Mouse (Mus musculus) embryonic facial prominence, embryonic 14.5 days (tissue): Measurements from ENCODE around the gene Satb1. TPM values are rescaled to one million over a fixed set of nuclear protein-coding genes. Genes with fewer than 3 reads are reported as not detected.

Experiments
- ATAC-seq: fragments of 200-750 bp; cut with Nextera tagmentation; 2 replicates; pipeline ENCODE4 v1.8.0; 2017; ENCODE audit warnings: low read depth, moderate number of reproducible peaks, moderate TSS enrichment
- DNase-seq: peaks from one replicate; pipeline ENCODE4 v3.0.0-alpha.2; 2015; ENCODE audit warnings: low spot score
- H3K27ac ChIP-seq: fragments of 300-500 bp; sonication (generic); replicated peaks from 2 replicates; pipeline ENCODE4 v1.5.1; 2014; ENCODE audit warnings: low read depth, mild to moderate bottlenecking, low read length, moderate library complexity
- H3K27me3 ChIP-seq: fragments of 300-500 bp; sonication (generic); replicated peaks from 2 replicates; pipeline ENCODE4 v1.6.1; 2014; ENCODE audit warnings: low read length; ENCODE audit not compliant: control insufficient read depth, insufficient read depth
- H3K36me3 ChIP-seq: fragments of 300-500 bp; sonication (generic); 2 replicates; pipeline ENCODE4 v1.6.1; 2014; ENCODE audit warnings: low read length, mixed read lengths; ENCODE audit not compliant: control insufficient read depth, insufficient read depth
- H3K4me1 ChIP-seq: fragments of 300-500 bp; sonication (generic); 2 replicates; pipeline ENCODE4 v1.6.1; 2014; ENCODE audit warnings: antibody characterized with exemption, low read length; ENCODE audit not compliant: control insufficient read depth, insufficient read depth
- H3K4me2 ChIP-seq: fragments of 300-500 bp; sonication (generic); 2 replicates; pipeline ENCODE4 v1.6.1; 2014; ENCODE audit warnings: low read depth, mild to moderate bottlenecking, low read length, moderate library complexity, mixed read lengths
- H3K4me3 ChIP-seq: fragments of 300-500 bp; sonication (generic); 2 replicates; pipeline ENCODE4 v1.5.1; 2014; ENCODE audit warnings: low read depth, mild to moderate bottlenecking, low read length
- H3K9ac ChIP-seq: fragments of 300-500 bp; sonication (generic); 2 replicates; pipeline ENCODE4 v1.6.1; 2014; ENCODE audit warnings: low read depth, mild to moderate bottlenecking, low read length, moderate library complexity, mixed read lengths
- H3K9me3 ChIP-seq: fragments of 300-500 bp; sonication (generic); 2 replicates; pipeline ENCODE4 v1.6.1; 2016; ENCODE audit warnings: low read length; ENCODE audit not compliant: control insufficient read depth
- WGBS: fragments of 180-500 bp; shearing (Covaris S2); extraction: QIAGEN DNeasy Blood & Tissue Kit; methylation state at CpG from one replicate; pipeline ENCODE4 v1.1.7; 2014; 5-methylcytosine and 5-hydroxymethylcytosine counted together
- polyA plus RNA-seq: library from polyadenylated mRNA; unstranded; fragments of >200 nt; fragmentation: Nextera tagmentation; extraction: Ambion mirVana; gene quantifications from 2 replicates; pipeline ENCODE4 v1.2.1, GENCODE M21; 2014

Gene Satb1
- polyA plus RNA-seq, 1 experiment from 2014 or later, result 18.8 TPM

DNA sequence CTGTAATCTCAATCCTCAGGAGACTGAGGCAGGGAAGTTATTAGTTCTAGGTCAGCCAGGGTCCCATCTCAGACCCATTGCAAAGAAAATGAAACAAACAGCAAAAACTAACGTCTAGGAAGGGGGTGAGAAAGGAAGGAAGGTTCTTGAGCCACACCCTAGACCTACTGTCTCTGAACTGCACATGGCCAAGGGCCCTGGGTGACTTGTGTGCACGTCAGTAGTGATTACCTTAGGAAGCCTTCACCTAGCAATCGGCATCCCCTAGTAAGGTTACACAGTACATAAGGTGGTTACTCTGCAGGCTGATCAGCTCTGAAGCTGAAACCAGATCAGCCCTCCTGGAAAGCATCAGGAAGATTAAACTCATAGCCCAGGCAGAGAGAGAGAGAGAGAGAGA is 22.2 kb upstream of the Satb1 start:
- no peaks in the 10 kb centered on the region for H3K36me3 ChIP-seq
- WGBS, result 72% methylated on average over 3 of the region's 3 CpGs
- no peak overlapping the region for H3K4me2 ChIP-seq
- H3K27me3 ChIP-seq, result no peaks in the 10 kb centered on the region
- no peak overlapping the region for H3K9ac ChIP-seq
- no peaks in the 10 kb centered on the region for H3K4me1 ChIP-seq
- ATAC-seq, result no peak
- no peaks in the 10 kb centered on the region for H3K9me3 ChIP-seq
- no peak for DNase-seq
- H3K27ac ChIP-seq, result no peak overlapping the region
- H3K4me3 ChIP-seq, result no peak overlapping the region

- Histone ChIP-seq H3K4me2 (no peak overlapping the region), H3K9ac (no peak overlapping the region), H3K27ac (no peak overlapping the region), H3K36me3 (no peaks in the 10 kb centered on the region), H3K4me3 (no peak overlapping the region), H3K9me3 (no peaks in the 10 kb centered on the region), H3K4me1 (no peaks in the 10 kb centered on the region), H3K27me3 (no peaks in the 10 kb centered on the region)
- 67% methylated on average over 5 of the region's 5 CpGs for WGBS
- DNase-seq (no peak), ATAC-seq (no peak)
Measured at GRCm38 (mm10) chr17:51853952-51854351, 20.9 kb upstream of the Satb1 start.

DNA sequence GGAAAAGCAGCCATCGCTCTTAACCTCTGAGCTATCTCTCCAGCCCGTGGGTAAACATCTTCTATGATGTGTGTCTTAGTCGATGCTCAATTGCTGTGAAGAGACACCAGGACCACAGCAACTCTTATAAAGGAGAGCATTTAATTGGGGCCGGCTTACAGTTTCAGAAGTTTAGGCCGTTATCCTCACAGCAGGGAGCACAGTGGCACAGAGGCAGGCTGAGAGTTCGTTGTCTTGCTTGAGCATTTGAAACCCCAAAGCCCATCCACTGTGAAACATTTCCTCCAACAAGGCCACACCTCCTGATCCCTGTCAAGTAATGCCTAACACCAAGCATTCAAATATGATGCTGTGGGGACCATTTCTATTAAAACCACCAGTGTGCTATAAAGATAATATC is 7.5 kb upstream of the Satb1 start:
- Histone ChIP-seq H3K4me1 (no peaks in the 10 kb centered on the region), H3K4me2 (no peak overlapping the region), H3K27me3 (no peaks in the 10 kb centered on the region; the same call in 1 of the 2 replicates), H3K36me3 (no peaks in the 10 kb centered on the region), H3K9me3 (no peaks in the 10 kb centered on the region), H3K27ac (no peak overlapping the region), H3K9ac (no peak overlapping the region), H3K4me3 (no peak overlapping the region)
- DNase-seq (no peak), ATAC-seq (no peak)
- 68% methylated on average over 6 of the region's 6 CpGs for WGBS

- Histone ChIP-seq H3K27ac (no peak overlapping the region), H3K27me3 (peaks cover 9% of the 10 kb centered on the region), H3K36me3 (no peaks in the 10 kb centered on the region), H3K4me1 (no peaks in the 10 kb centered on the region), H3K4me2 (no peak overlapping the region), H3K4me3 (no peak overlapping the region), H3K9ac (no peak overlapping the region), H3K9me3 (no peaks in the 10 kb centered on the region)
- DNase-seq (no peak), ATAC-seq (no peak)
- 86% methylated on average over 5 of the region's 5 CpGs for WGBS
Measured at GRCm38 (mm10) chr17:51839484-51839883, 6.4 kb upstream of the Satb1 start.

- Histone ChIP-seq H3K27me3 (peaks cover 29% of the 10 kb centered on the region), H3K4me2 (no peak overlapping the region), H3K27ac (no peak overlapping the region), H3K4me3 (no peak overlapping the region), H3K9ac (no peak overlapping the region), H3K4me1 (no peaks in the 10 kb centered on the region), H3K9me3 (no peaks in the 10 kb centered on the region), H3K36me3 (no peaks in the 10 kb centered on the region)
- 12% methylated on average over 1 of the region's 1 CpGs for WGBS
- no peak for ATAC-seq
- no peak for DNase-seq
Measured at GRCm38 (mm10) chr17:51836901-51837300, 3.8 kb upstream of the Satb1 start.

GRCm38 (mm10) chr17:51836243-51836642 is 3.2 kb upstream of the Satb1 start:
- no peak for ATAC-seq
- Histone ChIP-seq H3K9me3 (no peaks in the 10 kb centered on the region), H3K36me3 (no peaks in the 10 kb centered on the region), H3K4me3 (no peak overlapping the region), H3K27ac (no peak overlapping the region), H3K4me2 (no peak overlapping the region), H3K4me1 (no peaks in the 10 kb centered on the region), H3K9ac (no peak overlapping the region), H3K27me3 (peaks cover 36% of the 10 kb centered on the region)
- no peak for DNase-seq
- WGBS, result 74% methylated on average over 5 of the region's 5 CpGs

DNA sequence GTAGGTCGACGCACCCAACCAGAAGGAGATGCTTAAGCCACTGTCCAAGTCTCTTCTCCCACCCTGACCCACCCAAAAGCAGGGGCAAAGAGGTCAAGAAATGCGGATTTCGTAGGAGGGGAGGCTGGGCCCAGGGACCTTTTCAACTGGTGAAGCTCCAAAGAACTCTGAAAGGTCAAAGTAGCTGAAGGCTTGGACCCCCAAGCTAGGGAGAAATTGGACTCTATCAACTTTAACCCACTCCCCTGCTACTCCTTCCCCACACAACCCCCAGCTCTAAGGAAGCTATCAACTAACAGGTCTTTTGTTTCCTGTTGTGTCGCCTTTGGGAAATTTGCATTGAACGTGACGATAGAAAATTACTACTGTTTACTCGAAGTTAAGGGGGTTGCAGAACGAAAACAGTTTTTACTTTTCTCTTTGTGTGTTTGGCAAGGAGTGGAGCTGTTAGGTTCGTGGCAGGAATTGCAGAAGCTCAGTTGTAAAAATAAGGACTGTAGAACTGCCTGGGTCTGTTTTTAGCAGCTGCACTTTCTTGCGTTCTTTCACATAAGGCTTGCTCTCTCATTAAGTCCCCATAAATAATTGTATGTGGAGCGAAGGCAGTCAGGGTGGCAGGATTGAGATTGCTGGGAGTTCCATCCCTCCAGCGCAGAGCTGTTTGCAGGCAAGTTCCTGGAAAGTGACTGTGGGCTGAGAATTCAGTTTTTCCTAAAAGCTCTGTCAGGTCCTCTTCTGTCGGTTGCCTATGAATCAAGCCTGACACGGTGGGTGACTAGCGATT is 680 bp upstream of the Satb1 start:
- ATAC-seq, result no peak
- WGBS, result 3% methylated on average over 16 of the region's 16 CpGs
- peak overlapping the region; percentile 71 for H3K9ac ChIP-seq

DNA sequence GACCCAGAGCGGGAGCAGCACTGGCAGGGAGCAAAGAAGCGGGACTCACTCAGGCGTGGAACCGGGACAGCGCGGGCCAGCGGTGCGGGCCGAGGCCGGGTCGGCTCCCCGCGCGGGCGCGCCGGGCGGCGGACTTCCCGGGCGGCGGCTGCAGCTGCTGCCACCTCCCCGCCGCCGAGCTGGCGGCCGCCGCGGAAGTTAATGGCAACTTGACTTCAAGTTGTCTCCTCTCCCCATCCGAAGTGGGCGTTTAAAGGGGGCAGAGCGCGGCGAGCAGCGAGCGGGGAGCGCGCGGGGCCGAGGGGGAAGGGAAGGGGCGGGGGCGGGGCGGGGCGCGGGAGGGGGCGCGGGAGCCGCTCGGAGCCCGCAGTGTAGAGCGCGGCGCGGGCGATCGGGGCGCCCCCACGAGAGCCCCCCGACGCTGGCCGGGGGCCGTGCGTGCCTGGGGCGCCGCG is 642 bp downstream of the Satb1 start:
- ATAC-seq (peak; percentile 72), DNase-seq (peak; percentile 29)
- peak overlapping the region; percentile 71 for H3K9ac ChIP-seq
- no peaks in the 10 kb centered on the region for H3K36me3 ChIP-seq
- H3K4me3 ChIP-seq, result peak overlapping the region; percentile 71
- 0% methylated on average over 1 of the region's 66 CpGs for WGBS
- H3K9me3 ChIP-seq, result no peaks in the 10 kb centered on the region
- H3K4me1 ChIP-seq, result no peaks in the 10 kb centered on the region
- no peak overlapping the region for H3K27ac ChIP-seq
- H3K4me2 ChIP-seq, result peak overlapping the region; percentile 99
- H3K27me3 ChIP-seq, result peaks cover 54% of the 10 kb centered on the region

More for the DNA sequence above, 680 bp upstream of the Satb1 start:
- DNase-seq, result peak; percentile 6
- H3K27ac ChIP-seq, result no peak overlapping the region
- H3K4me1 ChIP-seq, result no peaks in the 10 kb centered on the region
- H3K9me3 ChIP-seq, result no peaks in the 10 kb centered on the region
- peak overlapping the region; percentile 99 for H3K4me2 ChIP-seq
- H3K36me3 ChIP-seq, result no peaks in the 10 kb centered on the region
- peak overlapping the region; percentile 71 for H3K4me3 ChIP-seq
- H3K27me3 ChIP-seq, result peaks cover 52% of the 10 kb centered on the region
